Mouse (Mus musculus) v-Abl transformed pro-B cells (cell line): ENCODE measurements around the gene Agpat3.

Experiments
- in situ Hi-C, 2 experiments: fragments of 400-800 bp; cut with MboI; formaldehyde crosslinking; loops; one replicate each; pipeline ENCODE4 v1.15.1; 2025; ENCODE audit not compliant: unreplicated experiment in 2 of 2

Agpat3 gene

GRCm38 (mm10) chr10:78300061-78300460 lies 52.2 kb downstream of the Agpat3 start:
- in situ Hi-C loops: no loop called here

- in situ Hi-C loops: no loop called here
These were observed 53.3 kb downstream of the Agpat3 start for GRCm38 (mm10) chr10:78298651-78299644.

- in situ Hi-C loops: no loop called here
These were observed 54.5 kb downstream of the Agpat3 start for GRCm38 (mm10) chr10:78297576-78298484.

- in situ Hi-C loops: no loop called here
These were observed 55.3 kb downstream of the Agpat3 start for GRCm38 (mm10) chr10:78296980-78297379.

- in situ Hi-C loops: no loop called here
These were observed 55.9 kb downstream of the Agpat3 start for GRCm38 (mm10) chr10:78296371-78296770.

GRCm38 (mm10) chr10:78293576-78293975 lies 58.7 kb downstream of the Agpat3 start:
- in situ Hi-C loops: no loop called here

GRCm38 (mm10) chr10:78292381-78292780 lies 59.9 kb downstream of the Agpat3 start:
- in situ Hi-C loops: no loop called here

GRCm38 (mm10) chr10:78290730-78291535 lies 61.4 kb downstream of the Agpat3 start:
- in situ Hi-C loops: no loop called here

GRCm38 (mm10) chr10:78288896-78289295 lies 63.4 kb downstream of the Agpat3 start:
- in situ Hi-C loops: no loop called here

- in situ Hi-C loops: no loop called here
These were observed 64.2 kb downstream of the Agpat3 start for GRCm38 (mm10) chr10:78288135-78288534.

GRCm38 (mm10) chr10:78287465-78288132 lies 64.7 kb downstream of the Agpat3 start:
- in situ Hi-C loops: no loop called here

GRCm38 (mm10) chr10:78285959-78286358 lies 66.3 kb downstream of the Agpat3 start:
- in situ Hi-C loops: no loop called here

- in situ Hi-C loops: no loop called here
These were observed 66.9 kb downstream of the Agpat3 start for GRCm38 (mm10) chr10:78285409-78285808.

- in situ Hi-C loops: loop anchor here (5.0 kb wide), 2 partner anchors 37 to 107 kb away; no protein-coding TSS in a partner anchor
These were observed 67.5 kb downstream of the Agpat3 start for GRCm38 (mm10) chr10:78284812-78285211.

- in situ Hi-C loops: loop anchor here (5.0 kb wide), 2 partner anchors 40 to 110 kb away; no protein-coding TSS in a partner anchor
These were observed 69.9 kb downstream of the Agpat3 start for GRCm38 (mm10) chr10:78282411-78282810.

GRCm38 (mm10) chr10:78280486-78280885 lies 71.8 kb downstream of the Agpat3 start:
- in situ Hi-C loops: loop anchor here (5.0 kb wide), 2 partner anchors 42 to 112 kb away; no protein-coding TSS in a partner anchor

- in situ Hi-C loops: no loop called here
These were observed 73.1 kb downstream of the Agpat3 start for GRCm38 (mm10) chr10:78279210-78279609.

GRCm38 (mm10) chr10:78277835-78278234 lies 74.5 kb downstream of the Agpat3 start:
- in situ Hi-C loops: no loop called here

GRCm38 (mm10) chr10:78276242-78276641 lies 76.0 kb downstream of the Agpat3 start:
- in situ Hi-C loops: no loop called here
